Mouse (Mus musculus) embryo, embryonic 11 days (tissue): ENCODE data around the gene H2-Q1.
"Not testable (repeated sequence)": the region's sequence is repeated elsewhere in the genome, so short reads cannot be mapped to it uniquely, and the experiment has no call there.

Source experiments
- DNase-seq: peaks from one replicate; pipeline ENCODE4 v3.0.0-alpha.2; 2015

H2-Q1 gene

DNA sequence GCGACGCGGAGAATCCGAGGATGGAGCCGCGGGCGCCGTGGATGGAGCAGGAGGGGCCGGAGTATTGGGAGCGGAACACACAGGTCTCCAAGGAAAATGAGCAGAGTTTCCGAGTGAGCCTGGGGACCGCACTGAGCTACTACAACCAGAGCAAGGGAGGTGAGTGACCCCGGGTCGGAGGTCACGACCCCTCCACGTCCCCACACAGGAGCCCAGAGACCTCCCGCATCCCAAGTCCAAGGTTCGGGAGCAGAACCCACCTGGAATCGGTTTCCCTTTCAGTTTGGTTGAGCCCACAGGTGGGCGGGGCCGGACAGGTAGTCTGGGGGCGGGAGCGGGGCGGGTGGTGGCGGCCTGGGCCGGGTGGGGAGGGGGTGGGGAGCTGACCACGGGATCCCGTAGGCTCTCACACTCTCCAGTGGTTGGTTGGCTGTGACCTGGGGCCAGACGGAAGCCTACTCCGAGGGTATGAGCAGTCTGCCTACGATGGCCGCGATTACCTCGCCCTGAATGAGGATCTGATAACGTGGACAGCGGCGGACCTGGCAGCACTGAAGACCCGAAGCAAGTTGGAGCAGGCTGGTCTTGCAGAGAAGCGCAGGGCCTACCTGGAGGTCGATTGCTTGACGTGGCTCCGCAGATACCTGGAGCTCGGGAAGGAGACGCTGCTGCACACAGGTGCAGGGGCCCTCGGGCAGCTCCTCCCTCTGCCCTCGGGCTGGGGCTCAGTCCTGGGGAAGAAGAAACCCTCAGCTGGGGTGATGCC, 22.7 kb downstream of the H2-Q1 start:
- DNase-seq = peak; percentile 5

DNA sequence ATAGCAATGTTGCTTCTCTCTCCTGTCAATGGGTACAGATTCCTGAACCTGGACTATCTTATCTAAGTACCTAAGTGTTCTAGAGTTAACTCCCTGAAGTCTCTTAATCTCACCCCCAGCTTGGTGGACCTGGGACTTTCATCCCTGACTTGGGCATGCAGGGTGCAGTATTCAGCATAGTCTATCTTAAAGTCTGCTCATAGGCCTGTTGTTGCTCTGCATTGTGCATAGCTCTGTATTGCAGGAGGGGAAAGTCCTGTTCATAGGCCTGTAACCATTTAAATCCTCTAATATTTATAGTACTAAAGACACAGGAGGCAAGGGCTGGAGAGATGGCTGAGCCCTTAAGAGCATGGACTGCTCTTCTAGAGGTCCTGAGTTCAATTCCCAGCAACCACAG, 27.5 kb downstream of the H2-Q1 start:
- DNase-seq = not testable (repeated sequence)

DNA sequence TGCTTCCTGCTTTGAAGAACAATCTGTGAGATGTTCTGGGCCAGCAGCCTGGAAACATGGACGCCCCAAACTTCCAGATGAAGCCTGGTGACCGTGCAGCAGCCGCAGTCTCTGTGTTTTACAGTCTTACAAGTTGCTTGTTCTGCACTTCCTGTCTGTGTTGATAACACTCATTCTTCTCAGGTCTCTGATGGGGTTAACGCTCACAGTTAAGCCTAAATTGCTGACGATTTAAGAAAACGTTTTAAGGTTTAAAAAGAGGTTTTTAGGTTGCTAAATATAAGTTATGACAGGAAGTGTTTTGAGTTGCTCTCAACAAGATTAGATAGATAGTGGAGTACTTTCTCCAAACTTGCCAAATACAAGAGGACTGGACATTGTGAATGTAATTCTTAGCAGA, 33.1 kb downstream of the H2-Q1 start:
- not testable (repeated sequence) for DNase-seq

DNA sequence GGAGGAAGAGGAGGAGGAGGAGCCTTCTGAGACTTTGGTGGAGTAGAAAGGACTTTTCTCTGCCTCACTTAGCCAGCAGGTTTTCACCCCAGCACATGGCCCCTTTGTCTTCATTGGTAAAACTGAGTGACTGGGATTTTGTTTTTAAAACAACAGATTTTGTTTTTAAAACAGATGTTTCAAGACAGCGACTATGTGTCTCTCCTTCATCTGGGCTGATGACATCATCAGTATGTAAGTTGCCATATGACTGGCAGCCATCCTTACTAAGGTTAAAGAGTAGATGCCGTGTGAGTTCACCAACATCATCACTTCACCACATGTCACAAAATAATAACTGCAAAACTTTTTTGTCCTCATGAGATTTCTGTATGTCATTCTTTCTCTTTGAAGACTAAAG, 33.9 kb downstream of the H2-Q1 start:
- DNase-seq = no peak

DNA sequence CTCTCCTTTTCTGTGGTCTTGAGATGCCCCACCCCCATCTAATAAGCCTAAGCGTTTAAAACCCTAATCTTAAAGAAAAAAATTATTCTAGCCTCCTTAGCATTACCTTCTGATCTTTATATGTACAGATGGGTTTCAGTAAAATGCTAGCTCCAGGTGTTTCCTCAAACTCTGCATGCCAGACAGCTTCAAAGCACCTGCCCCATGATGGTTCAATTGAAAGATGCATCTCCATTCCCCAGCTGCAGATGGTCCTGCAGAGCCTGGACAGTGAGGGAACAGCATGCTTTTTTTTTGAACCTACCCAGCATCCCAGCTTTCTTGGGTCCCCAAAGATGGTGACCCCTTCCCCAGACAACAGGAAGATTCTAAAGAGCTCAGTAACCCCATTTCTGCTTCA, 36.9 kb downstream of the H2-Q1 start:
- DNase-seq = no peak

DNA sequence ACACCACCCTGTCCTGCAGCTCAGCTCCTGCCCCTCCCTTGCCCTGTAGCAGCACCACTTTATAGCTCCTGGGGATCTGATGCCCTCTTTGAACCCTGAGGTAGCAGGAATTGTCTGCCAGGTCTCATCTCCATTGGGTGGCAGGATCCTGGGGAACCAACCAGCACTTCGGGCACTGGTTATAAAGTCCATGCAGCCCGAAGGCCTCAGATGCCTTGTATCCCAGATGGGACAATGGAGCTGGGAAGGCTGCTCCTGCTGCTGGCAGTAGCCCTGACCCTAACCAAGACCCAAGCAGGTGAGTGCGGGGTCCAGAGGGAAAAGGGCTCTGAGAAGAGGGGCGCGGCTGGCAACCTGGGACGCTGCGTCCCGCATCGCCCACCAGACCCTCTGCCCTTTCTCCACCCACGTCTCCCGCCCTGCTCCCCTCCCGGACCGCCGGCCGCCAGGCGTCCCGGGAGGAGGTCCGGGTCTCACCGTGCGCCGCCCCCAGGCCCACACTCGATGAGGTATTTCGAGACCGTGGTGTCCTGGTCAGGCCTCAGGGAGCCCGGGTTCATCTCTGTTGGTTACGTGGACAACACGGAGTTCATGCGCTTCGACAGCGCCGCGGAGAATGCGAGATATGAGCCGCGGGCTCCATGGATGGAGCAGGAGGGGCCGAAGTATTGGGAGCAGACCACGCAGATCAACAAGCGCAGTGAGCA, 38.7 kb downstream of the H2-Q1 start:
- DNase-seq = peak; percentile 38

DNA sequence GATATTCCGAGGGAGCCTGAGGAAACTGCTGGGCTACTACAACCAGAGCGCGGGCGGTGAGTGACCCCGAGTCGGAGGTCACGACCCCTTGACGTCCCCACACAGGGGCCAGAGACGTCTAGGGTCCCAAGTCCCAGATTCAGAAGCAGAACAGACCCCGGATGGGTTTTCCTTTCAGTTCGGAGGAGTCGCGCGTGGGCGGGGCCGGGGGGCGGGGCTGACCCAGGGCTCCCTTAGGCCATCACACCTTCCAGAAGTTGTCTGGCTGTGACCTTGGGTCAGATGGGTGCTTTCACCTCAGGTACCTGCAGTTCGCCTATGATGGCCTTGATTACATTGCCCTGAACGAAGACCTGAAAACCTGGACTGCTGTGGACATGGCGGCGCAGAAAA, 39.3 kb downstream of the H2-Q1 start:
- DNase-seq = no peak
